Mouse (Mus musculus): ENCODE data around the gene Dtd1. TPM values are rescaled to one million over a fixed set of nuclear protein-coding genes. Genes with fewer than 3 reads are reported as not detected.

Gene Dtd1
- polyA plus RNA-seq, 1 experiment from 2014 or later, result 33.6 TPM

DNA sequence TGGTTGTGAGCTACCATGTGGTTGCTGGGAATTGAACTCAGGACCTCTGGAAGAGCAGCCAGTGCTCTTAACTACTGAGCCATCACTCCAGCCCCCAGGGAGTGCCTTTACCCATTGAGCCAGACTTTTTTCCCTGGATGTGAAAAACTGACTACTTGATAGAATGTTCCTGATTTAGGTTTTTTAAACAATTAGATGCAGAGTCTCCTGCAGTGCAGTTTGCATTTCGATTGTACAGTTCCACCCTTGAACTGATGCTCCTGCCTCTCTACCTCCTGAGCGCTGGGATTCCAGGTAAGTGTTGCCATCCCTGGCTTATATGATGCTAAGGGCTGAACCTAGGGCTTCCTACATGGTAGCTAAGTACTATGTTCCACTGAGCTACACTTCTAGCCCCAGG lies 1.7 kb upstream of the Dtd1 start:
- WGBS, result 61% methylated on average over 2 of the region's 2 CpGs
- H3K9ac ChIP-seq (ENCODE audit: low read depth, low read length), result no peak overlapping the region
- no peaks in the 10 kb centered on the region for H3K27me3 ChIP-seq (ENCODE audit: control insufficient read depth, insufficient read depth, low read length)
- DNase-seq (ENCODE audit: low spot score) (no peak), ATAC-seq (ENCODE audit: low FRiP score) (no peak)
- H3K36me3 ChIP-seq (ENCODE audit: control insufficient read depth, insufficient read depth, low read length), result no peaks in the 10 kb centered on the region
- no peak overlapping the region for H3K4me3 ChIP-seq (ENCODE audit: low read depth, low read length)
- no peak overlapping the region for H3K4me2 ChIP-seq (replicated peaks; ENCODE audit: low read depth, low read length)
- H3K4me1 ChIP-seq (replicated peaks; ENCODE audit: control insufficient read depth, insufficient read depth, low read length), result no peaks in the 10 kb centered on the region
- H3K27ac ChIP-seq (ENCODE audit: low read depth, low read length), result no peak overlapping the region
- no peaks in the 10 kb centered on the region for H3K9me3 ChIP-seq (ENCODE audit: control insufficient read depth, low read length)

DNA sequence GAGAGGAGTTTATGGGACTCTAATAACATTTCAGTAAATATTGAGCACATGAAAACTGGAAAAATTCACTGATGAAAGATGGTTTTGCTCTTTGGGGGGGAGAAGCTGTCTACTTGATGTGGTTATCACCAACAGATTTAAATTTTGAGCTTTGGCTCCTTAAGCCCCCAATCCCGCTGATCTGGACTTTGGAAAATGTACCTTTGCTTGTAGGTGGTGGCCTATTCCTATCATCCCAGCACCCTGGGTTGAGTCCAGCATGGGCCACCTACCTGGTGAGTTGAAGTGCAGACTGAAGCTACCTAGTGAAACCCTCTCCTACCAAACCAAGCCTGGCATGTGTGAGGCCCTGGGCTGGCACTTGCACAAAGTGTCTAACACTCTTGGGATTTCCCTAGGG lies 1.9 kb downstream of the Dtd1 start:
- H3K9ac ChIP-seq (ENCODE audit: low read depth, low read length), result no peak overlapping the region
- H3K27ac ChIP-seq (ENCODE audit: low read depth, low read length), result no peak overlapping the region
- no peaks in the 10 kb centered on the region for H3K27me3 ChIP-seq (ENCODE audit: control insufficient read depth, insufficient read depth, low read length)
- no peak overlapping the region for H3K4me2 ChIP-seq (replicated peaks; ENCODE audit: low read depth, low read length)
- ATAC-seq (ENCODE audit: low FRiP score) (no peak), DNase-seq (ENCODE audit: low spot score) (no peak)
- WGBS, result 96% methylated on average over 1 of the region's 1 CpGs
- no peaks in the 10 kb centered on the region for H3K4me1 ChIP-seq (replicated peaks; ENCODE audit: control insufficient read depth, insufficient read depth, low read length)
- H3K9me3 ChIP-seq (ENCODE audit: control insufficient read depth, low read length), result no peaks in the 10 kb centered on the region
- H3K4me3 ChIP-seq (ENCODE audit: low read depth, low read length), result no peak overlapping the region
- H3K36me3 ChIP-seq (ENCODE audit: control insufficient read depth, insufficient read depth, low read length), result no peaks in the 10 kb centered on the region

DNA sequence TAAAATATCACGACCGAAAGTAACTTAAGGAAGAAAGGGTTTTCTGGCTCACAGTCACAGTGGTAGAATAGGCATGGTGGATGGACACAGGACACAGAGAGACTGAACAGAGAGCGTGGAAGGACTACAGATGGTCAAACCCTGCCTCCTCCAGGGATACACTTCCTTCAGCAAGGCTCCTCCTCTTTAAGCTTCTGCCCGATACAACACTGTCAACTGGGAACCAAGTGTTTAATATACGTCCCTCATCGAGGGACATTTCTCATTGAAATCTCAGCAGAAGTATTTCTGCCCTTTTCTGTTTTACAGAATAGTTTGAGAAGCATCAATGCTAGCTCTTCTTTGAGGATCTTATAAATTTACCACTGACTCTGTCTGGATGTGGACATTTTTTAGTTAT lies 14.3 kb downstream of the Dtd1 start:
- no peaks in the 10 kb centered on the region for H3K36me3 ChIP-seq (ENCODE audit: control insufficient read depth, insufficient read depth, low read length)
- no peaks in the 10 kb centered on the region for H3K4me1 ChIP-seq (replicated peaks; ENCODE audit: control insufficient read depth, insufficient read depth, low read length)
- DNase-seq (ENCODE audit: low spot score) (no peak), ATAC-seq (ENCODE audit: low FRiP score) (no peak)
- H3K4me2 ChIP-seq (replicated peaks; ENCODE audit: low read depth, low read length), result no peak overlapping the region
- H3K9me3 ChIP-seq (ENCODE audit: control insufficient read depth, low read length), result no peaks in the 10 kb centered on the region
- no peak overlapping the region for H3K27ac ChIP-seq (ENCODE audit: low read depth, low read length)
- no peak overlapping the region for H3K9ac ChIP-seq (ENCODE audit: low read depth, low read length)
- no peak overlapping the region for H3K4me3 ChIP-seq (ENCODE audit: low read depth, low read length)
- no peaks in the 10 kb centered on the region for H3K27me3 ChIP-seq (ENCODE audit: control insufficient read depth, insufficient read depth, low read length)
- WGBS, result 94% methylated on average over 6 of the region's 6 CpGs

DNA sequence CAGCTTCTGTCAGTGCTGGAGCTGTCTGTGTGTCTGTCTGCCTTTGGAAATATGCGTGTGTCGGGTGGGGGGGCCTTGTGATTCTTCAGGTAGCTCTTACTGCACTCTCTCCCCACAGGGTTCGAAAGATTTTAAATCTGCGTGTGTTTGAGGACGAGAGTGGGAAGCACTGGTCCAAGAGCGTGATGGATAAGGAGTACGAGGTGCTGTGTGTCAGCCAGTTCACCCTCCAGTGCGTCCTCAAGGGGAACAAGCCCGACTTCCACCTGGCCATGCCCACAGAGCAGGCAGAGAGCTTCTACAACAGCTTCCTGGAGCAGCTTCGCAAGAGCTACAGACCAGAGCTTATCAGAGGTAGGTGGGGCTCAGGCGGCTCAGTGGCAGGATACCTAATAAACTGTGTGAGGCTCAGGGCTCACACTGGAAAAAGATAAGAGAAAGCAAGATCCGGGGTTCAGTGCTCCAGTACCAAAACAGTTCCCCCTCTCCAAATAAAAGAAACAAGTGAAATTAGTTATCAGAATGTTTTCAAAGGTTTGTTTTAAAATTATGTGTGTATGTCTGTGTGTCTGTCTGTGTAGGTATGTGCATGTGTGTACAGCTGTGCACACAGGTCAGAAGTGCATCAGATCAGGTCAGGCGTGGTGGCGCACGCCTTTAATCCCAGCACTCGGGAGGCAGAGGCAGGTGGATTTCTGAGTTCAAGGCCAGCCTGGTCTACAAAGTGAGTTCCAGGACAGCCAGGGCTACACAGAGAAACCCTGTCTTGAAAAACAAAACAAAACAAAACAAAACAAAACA lies 17.6 kb downstream of the Dtd1 start:
- no peaks in the 10 kb centered on the region for H3K9me3 ChIP-seq (ENCODE audit: control insufficient read depth, low read length)
- DNase-seq (ENCODE audit: low spot score) (no peak), ATAC-seq (ENCODE audit: low FRiP score) (no peak)
- no peak overlapping the region for H3K4me2 ChIP-seq (replicated peaks; ENCODE audit: low read depth, low read length)
- no peak overlapping the region for H3K27ac ChIP-seq (ENCODE audit: low read depth, low read length)
- no peaks in the 10 kb centered on the region for H3K4me1 ChIP-seq (replicated peaks; ENCODE audit: control insufficient read depth, insufficient read depth, low read length)
- H3K4me3 ChIP-seq (ENCODE audit: low read depth, low read length), result no peak overlapping the region
- H3K36me3 ChIP-seq (ENCODE audit: control insufficient read depth, insufficient read depth, low read length), result no peaks in the 10 kb centered on the region
- no peak overlapping the region for H3K9ac ChIP-seq (ENCODE audit: low read depth, low read length)
- WGBS, result 92% methylated on average over 16 of the region's 16 CpGs
- H3K27me3 ChIP-seq (ENCODE audit: control insufficient read depth, insufficient read depth, low read length), result no peaks in the 10 kb centered on the region

DNA sequence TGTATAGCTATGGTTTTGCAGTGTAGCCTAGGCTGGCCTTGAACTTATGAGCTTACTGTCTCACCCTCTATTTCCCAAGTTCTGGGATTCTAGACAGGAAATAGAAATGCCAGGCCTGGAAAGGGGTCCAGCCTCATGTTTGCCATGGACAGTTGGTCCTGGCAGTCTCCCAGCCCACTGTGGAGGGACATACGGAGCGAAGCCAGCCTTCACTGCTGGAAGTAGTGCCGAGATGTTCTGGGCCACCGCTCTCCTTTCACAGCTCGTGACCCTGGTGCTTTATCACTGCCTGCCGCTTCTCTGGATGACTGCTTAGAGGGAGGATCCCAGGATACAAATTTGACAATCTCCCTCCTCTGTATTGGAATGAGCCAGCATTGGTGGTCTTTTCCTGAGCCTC lies 21.8 kb downstream of the Dtd1 start:
- no peaks in the 10 kb centered on the region for H3K36me3 ChIP-seq (ENCODE audit: control insufficient read depth, insufficient read depth, low read length)
- H3K4me1 ChIP-seq (replicated peaks; ENCODE audit: control insufficient read depth, insufficient read depth, low read length), result no peaks in the 10 kb centered on the region
- ATAC-seq (ENCODE audit: low FRiP score) (no peak), DNase-seq (ENCODE audit: low spot score) (peak; percentile 12)
- WGBS, result 38% methylated on average over 6 of the region's 6 CpGs
- H3K4me2 ChIP-seq (replicated peaks; ENCODE audit: low read depth, low read length), result no peak overlapping the region
- no peak overlapping the region for H3K9ac ChIP-seq (ENCODE audit: low read depth, low read length)
- H3K4me3 ChIP-seq (ENCODE audit: low read depth, low read length), result no peak overlapping the region
- no peak overlapping the region for H3K27ac ChIP-seq (ENCODE audit: low read depth, low read length)
- no peaks in the 10 kb centered on the region for H3K9me3 ChIP-seq (ENCODE audit: control insufficient read depth, low read length)
- H3K27me3 ChIP-seq (ENCODE audit: control insufficient read depth, insufficient read depth, low read length), result no peaks in the 10 kb centered on the region

DNA sequence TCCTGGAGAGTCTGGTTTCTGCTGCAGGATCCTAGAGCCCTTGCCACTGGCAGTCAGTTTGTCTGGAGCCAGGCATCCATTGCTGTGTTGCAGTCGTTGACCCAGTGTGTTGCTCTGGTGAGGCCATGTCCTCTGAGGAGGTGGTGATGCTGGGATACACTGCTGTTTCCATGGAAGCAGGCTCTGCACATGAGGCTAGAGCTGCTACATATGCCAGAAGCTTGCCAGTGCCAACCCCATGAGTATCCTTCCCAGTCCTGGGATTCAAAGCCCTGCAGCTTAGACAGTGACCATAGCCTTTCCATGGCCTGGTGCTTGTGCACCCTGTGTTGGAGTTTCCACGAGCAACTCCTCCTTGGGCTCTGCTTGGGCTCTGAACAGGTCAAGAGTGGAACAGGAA lies 33.9 kb downstream of the Dtd1 start:
- Histone ChIP-seq H3K27ac (ENCODE audit: low read depth, low read length) (no peak overlapping the region), H3K4me2 (replicated peaks; ENCODE audit: low read depth, low read length) (no peak overlapping the region), H3K27me3 (ENCODE audit: control insufficient read depth, insufficient read depth, low read length) (no peaks in the 10 kb centered on the region), H3K9ac (ENCODE audit: low read depth, low read length) (no peak overlapping the region), H3K9me3 (ENCODE audit: control insufficient read depth, low read length) (no peaks in the 10 kb centered on the region), H3K4me1 (replicated peaks; ENCODE audit: control insufficient read depth, insufficient read depth, low read length) (no peaks in the 10 kb centered on the region), H3K4me3 (ENCODE audit: low read depth, low read length) (no peak overlapping the region), H3K36me3 (ENCODE audit: control insufficient read depth, insufficient read depth, low read length) (no peaks in the 10 kb centered on the region)
- 89% methylated on average over 2 of the region's 2 CpGs for WGBS
- no peak for ATAC-seq (ENCODE audit: low FRiP score)
- no peak for DNase-seq (ENCODE audit: low spot score)

DNA sequence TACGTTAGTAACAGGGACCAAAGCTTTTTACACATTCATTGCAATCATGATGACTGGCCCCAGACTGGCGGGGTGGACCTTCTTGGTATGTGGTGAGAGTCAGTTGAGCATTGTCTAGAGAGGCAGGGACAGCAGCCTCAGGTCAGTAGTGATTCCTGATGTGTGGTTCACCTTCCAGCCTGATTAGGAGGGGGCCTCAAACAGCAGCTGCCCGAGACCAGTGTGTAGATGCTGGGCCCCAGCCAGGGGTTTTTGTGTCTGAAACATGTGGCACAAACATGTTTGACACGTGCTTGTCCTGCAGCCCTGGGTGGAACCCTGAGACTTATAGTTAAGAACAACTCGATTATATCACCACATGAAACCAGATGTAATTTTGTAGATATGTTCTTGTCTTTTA lies 34.5 kb downstream of the Dtd1 start:
- Histone ChIP-seq H3K27ac (ENCODE audit: low read depth, low read length) (no peak overlapping the region), H3K36me3 (ENCODE audit: control insufficient read depth, insufficient read depth, low read length) (no peaks in the 10 kb centered on the region), H3K9ac (ENCODE audit: low read depth, low read length) (no peak overlapping the region), H3K4me1 (replicated peaks; ENCODE audit: control insufficient read depth, insufficient read depth, low read length) (no peaks in the 10 kb centered on the region), H3K4me2 (replicated peaks; ENCODE audit: low read depth, low read length) (no peak overlapping the region), H3K4me3 (ENCODE audit: low read depth, low read length) (no peak overlapping the region), H3K9me3 (ENCODE audit: control insufficient read depth, low read length) (no peaks in the 10 kb centered on the region), H3K27me3 (ENCODE audit: control insufficient read depth, insufficient read depth, low read length) (no peaks in the 10 kb centered on the region)
- WGBS, result 79% methylated on average over 5 of the region's 5 CpGs
- ATAC-seq (ENCODE audit: low FRiP score) (no peak), DNase-seq (ENCODE audit: low spot score) (no peak)

DNA sequence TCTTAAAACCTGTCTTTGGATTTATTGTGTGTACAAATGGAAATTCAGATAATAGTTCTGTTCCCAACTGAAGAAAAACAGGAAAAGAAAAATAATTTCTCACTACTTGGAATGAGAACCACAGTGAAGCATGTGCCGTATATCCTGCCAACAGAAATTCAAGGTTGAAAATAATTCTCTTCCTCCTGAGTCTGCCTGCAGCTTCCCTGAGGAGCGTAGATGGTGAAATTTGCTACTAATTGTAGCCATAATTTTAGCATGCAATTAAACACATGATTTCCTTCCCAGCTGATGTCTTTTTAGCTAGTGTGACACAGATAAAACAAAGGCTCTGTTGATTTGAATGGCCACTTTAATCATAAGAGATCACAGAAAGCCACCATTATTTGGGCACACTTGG lies 35.0 kb downstream of the Dtd1 start:
- DNase-seq (ENCODE audit: low spot score) (no peak), ATAC-seq (ENCODE audit: low FRiP score) (no peak)
- H3K27ac ChIP-seq (ENCODE audit: low read depth, low read length), result no peak overlapping the region
- H3K27me3 ChIP-seq (ENCODE audit: control insufficient read depth, insufficient read depth, low read length), result no peaks in the 10 kb centered on the region
- H3K4me3 ChIP-seq (ENCODE audit: low read depth, low read length), result no peak overlapping the region
- no peaks in the 10 kb centered on the region for H3K36me3 ChIP-seq (ENCODE audit: control insufficient read depth, insufficient read depth, low read length)
- no peak overlapping the region for H3K9ac ChIP-seq (ENCODE audit: low read depth, low read length)
- H3K4me2 ChIP-seq (replicated peaks; ENCODE audit: low read depth, low read length), result no peak overlapping the region
- WGBS, result 93% methylated on average over 2 of the region's 2 CpGs
- no peaks in the 10 kb centered on the region for H3K4me1 ChIP-seq (replicated peaks; ENCODE audit: control insufficient read depth, insufficient read depth, low read length)
- no peaks in the 10 kb centered on the region for H3K9me3 ChIP-seq (ENCODE audit: control insufficient read depth, low read length)

DNA sequence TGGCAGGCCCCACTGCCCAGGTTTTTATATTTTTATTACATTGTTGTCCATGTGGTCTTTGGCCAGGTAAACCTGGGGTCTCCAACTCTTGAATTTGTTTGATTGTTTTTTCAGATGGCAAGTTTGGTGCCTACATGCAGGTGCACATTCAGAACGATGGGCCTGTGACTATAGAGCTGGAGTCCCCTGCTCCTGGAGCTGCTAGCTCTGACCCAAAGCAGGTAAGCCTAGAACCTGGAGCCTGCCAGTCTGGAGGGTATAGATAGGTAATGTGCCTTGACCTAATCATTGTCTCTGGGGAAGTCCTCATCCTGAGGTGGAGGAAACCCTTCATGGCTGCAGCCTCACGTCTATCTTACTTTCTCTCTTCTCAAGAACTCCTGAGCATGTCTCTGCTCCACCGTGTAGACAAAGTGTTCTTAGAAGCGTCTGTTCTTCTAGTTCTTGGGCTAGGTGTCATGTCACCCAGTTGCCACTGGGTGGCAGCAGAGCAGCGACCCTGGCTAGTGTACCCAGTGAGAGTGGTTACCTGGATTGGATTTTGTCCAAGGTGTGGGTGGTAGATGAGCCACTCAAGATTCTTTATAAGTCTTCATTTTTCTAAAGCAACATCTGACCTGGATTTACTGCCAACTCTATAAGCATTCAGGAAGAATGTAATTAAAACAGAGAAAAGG lies 36.1 kb downstream of the Dtd1 start:
- WGBS, result 25% methylated on average over 5 of the region's 5 CpGs
- H3K27me3 ChIP-seq (ENCODE audit: control insufficient read depth, insufficient read depth, low read length), result no peaks in the 10 kb centered on the region
- H3K9ac ChIP-seq (ENCODE audit: low read depth, low read length), result no peak overlapping the region
- DNase-seq (ENCODE audit: low spot score) (peak; percentile 81), ATAC-seq (ENCODE audit: low FRiP score) (peak; percentile 68)
- H3K4me2 ChIP-seq (replicated peaks; ENCODE audit: low read depth, low read length), result no peak overlapping the region
- H3K9me3 ChIP-seq (ENCODE audit: control insufficient read depth, low read length), result no peaks in the 10 kb centered on the region
- no peak overlapping the region for H3K27ac ChIP-seq (ENCODE audit: low read depth, low read length)
- H3K4me3 ChIP-seq (ENCODE audit: low read depth, low read length), result no peak overlapping the region
- no peaks in the 10 kb centered on the region for H3K4me1 ChIP-seq (replicated peaks; ENCODE audit: control insufficient read depth, insufficient read depth, low read length)
- no peaks in the 10 kb centered on the region for H3K36me3 ChIP-seq (ENCODE audit: control insufficient read depth, insufficient read depth, low read length)

Data from hindbrain, embryonic 11.5 days (tissue).